Mouse (Mus musculus): ENCODE results near the gene Cpeb3. TPM values are rescaled to one million over a fixed set of nuclear protein-coding genes. Genes with fewer than 3 reads are reported as not detected.
A peak's percentile ranks its signal among the peaks of the same experiment; 100 is the strongest.
"Not testable (repeated sequence)": the region's sequence is repeated elsewhere in the genome, so short reads cannot be mapped to it uniquely, and the experiment has no call there.

The Cpeb3 gene
- polyA plus RNA-seq, 1 experiment from 2014 or later, result 1.1 TPM

- Histone ChIP-seq H3K36me3 (peaks cover 13% of the 10 kb centered on the region), H3K9ac (peak overlapping the region; percentile 97), H3K27me3 (no peaks in the 10 kb centered on the region), H3K4me3 (replicated peaks) (peak overlapping the region; percentile 99), H3K27ac (replicated peaks) (peak overlapping the region; percentile 92; the same call in 1 of the 2 replicates), H3K4me2 (replicated peaks) (peak overlapping the region; percentile 91), H3K9me3 (replicated peaks) (no peaks in the 10 kb centered on the region), H3K4me1 (peaks cover 12% of the 10 kb centered on the region)
- 0% methylated on average over 47 of the region's 47 CpGs for WGBS
- ATAC-seq (ENCODE audit: insufficient number of reproducible peaks, low FRiP score, low TSS enrichment, low read depth), result peak; percentile 68
Observed at GRCm38 (mm10) chr19:37206641-37207302, 1.6 kb downstream of the Cpeb3 start.

GRCm38 (mm10) chr19:37205155-37205554 lies 3.2 kb downstream of the Cpeb3 start:
- H3K4me1 ChIP-seq, result peaks cover 12% of the 10 kb centered on the region
- not testable (repeated sequence) for H3K9me3 ChIP-seq (replicated peaks); H3K27ac ChIP-seq (replicated peaks); H3K4me3 ChIP-seq (replicated peaks); H3K27me3 ChIP-seq; ATAC-seq (ENCODE audit: insufficient number of reproducible peaks, low FRiP score, low TSS enrichment, low read depth); H3K4me2 ChIP-seq (replicated peaks); H3K9ac ChIP-seq; H3K36me3 ChIP-seq

GRCm38 (mm10) chr19:37203371-37203770 lies 5.0 kb downstream of the Cpeb3 start:
- no peaks in the 10 kb centered on the region for H3K4me1 ChIP-seq
- no peaks in the 10 kb centered on the region for H3K36me3 ChIP-seq
- H3K9ac ChIP-seq, result no peak overlapping the region
- H3K4me3 ChIP-seq (replicated peaks), result no peak overlapping the region
- no peak overlapping the region for H3K4me2 ChIP-seq (replicated peaks)
- no peak overlapping the region for H3K27ac ChIP-seq (replicated peaks)
- no peak for ATAC-seq (ENCODE audit: insufficient number of reproducible peaks, low FRiP score, low TSS enrichment, low read depth)
- WGBS, result 91% methylated on average over 1 of the region's 1 CpGs
- no peaks in the 10 kb centered on the region for H3K9me3 ChIP-seq (replicated peaks)
- no peaks in the 10 kb centered on the region for H3K27me3 ChIP-seq

- H3K36me3 ChIP-seq, result no peaks in the 10 kb centered on the region
- no peak overlapping the region for H3K4me2 ChIP-seq (replicated peaks)
- H3K27ac ChIP-seq (replicated peaks), result no peak overlapping the region
- no peak for ATAC-seq (ENCODE audit: insufficient number of reproducible peaks, low FRiP score, low TSS enrichment, low read depth)
- H3K9me3 ChIP-seq (replicated peaks), result no peaks in the 10 kb centered on the region
- 56% methylated on average over 2 of the region's 2 CpGs for WGBS
- no peaks in the 10 kb centered on the region for H3K27me3 ChIP-seq
- no peak overlapping the region for H3K4me3 ChIP-seq (replicated peaks)
- H3K9ac ChIP-seq, result no peak overlapping the region
- no peaks in the 10 kb centered on the region for H3K4me1 ChIP-seq
Observed at GRCm38 (mm10) chr19:37199889-37200288, 8.5 kb downstream of the Cpeb3 start.

GRCm38 (mm10) chr19:37198165-37198880 lies 10.1 kb downstream of the Cpeb3 start:
- no peak for ATAC-seq (ENCODE audit: insufficient number of reproducible peaks, low FRiP score, low TSS enrichment, low read depth)
- H3K36me3 ChIP-seq, result no peaks in the 10 kb centered on the region
- H3K27me3 ChIP-seq, result no peaks in the 10 kb centered on the region
- no peak overlapping the region for H3K4me2 ChIP-seq (replicated peaks)
- no peaks in the 10 kb centered on the region for H3K4me1 ChIP-seq
- H3K9me3 ChIP-seq (replicated peaks), result no peaks in the 10 kb centered on the region
- 76% methylated on average over 1 of the region's 1 CpGs for WGBS
- no peak overlapping the region for H3K9ac ChIP-seq
- no peak overlapping the region for H3K4me3 ChIP-seq (replicated peaks)
- no peak overlapping the region for H3K27ac ChIP-seq (replicated peaks)

GRCm38 (mm10) chr19:37192475-37193058 lies 15.8 kb downstream of the Cpeb3 start:
- H3K36me3 ChIP-seq, result no peaks in the 10 kb centered on the region
- WGBS, result 59% methylated on average over 5 of the region's 5 CpGs
- ATAC-seq (ENCODE audit: insufficient number of reproducible peaks, low FRiP score, low TSS enrichment, low read depth), result no peak
- H3K9ac ChIP-seq, result no peak overlapping the region
- H3K27ac ChIP-seq (replicated peaks), result no peak overlapping the region
- no peak overlapping the region for H3K4me3 ChIP-seq (replicated peaks)
- H3K9me3 ChIP-seq (replicated peaks), result no peaks in the 10 kb centered on the region
- H3K4me2 ChIP-seq (replicated peaks), result no peak overlapping the region
- H3K27me3 ChIP-seq, result no peaks in the 10 kb centered on the region
- H3K4me1 ChIP-seq, result no peaks in the 10 kb centered on the region

- Histone ChIP-seq H3K27ac (replicated peaks) (no peak overlapping the region), H3K4me2 (replicated peaks) (no peak overlapping the region), H3K27me3 (no peaks in the 10 kb centered on the region), H3K9ac (no peak overlapping the region), H3K4me3 (replicated peaks) (no peak overlapping the region), H3K36me3 (no peaks in the 10 kb centered on the region), H3K4me1 (no peaks in the 10 kb centered on the region), H3K9me3 (replicated peaks) (no peaks in the 10 kb centered on the region)
- 77% methylated on average over 4 of the region's 4 CpGs for WGBS
- ATAC-seq (ENCODE audit: insufficient number of reproducible peaks, low FRiP score, low TSS enrichment, low read depth), result no peak
Observed at GRCm38 (mm10) chr19:37188366-37188948, 19.9 kb downstream of the Cpeb3 start.

- Histone ChIP-seq H3K27ac (replicated peaks) (no peak overlapping the region), H3K9me3 (replicated peaks) (no peaks in the 10 kb centered on the region), H3K4me2 (replicated peaks) (peak overlapping the region; percentile 38), H3K4me3 (replicated peaks) (peak overlapping the region; percentile 32), H3K4me1 (peaks cover 14% of the 10 kb centered on the region), H3K27me3 (peaks cover 15% of the 10 kb centered on the region), H3K36me3 (no peaks in the 10 kb centered on the region), H3K9ac (no peak overlapping the region)
- ATAC-seq (ENCODE audit: insufficient number of reproducible peaks, low FRiP score, low TSS enrichment, low read depth), result no peak
- WGBS, result 15% methylated on average over 17 of the region's 17 CpGs
Observed at GRCm38 (mm10) chr19:37177819-37178708, 30.3 kb downstream of the Cpeb3 start.

- Histone ChIP-seq H3K4me1 (peaks cover 14% of the 10 kb centered on the region), H3K9me3 (replicated peaks) (no peaks in the 10 kb centered on the region), H3K4me3 (replicated peaks) (no peak overlapping the region), H3K27me3 (peaks cover 23% of the 10 kb centered on the region), H3K36me3 (no peaks in the 10 kb centered on the region), H3K27ac (replicated peaks) (no peak overlapping the region), H3K9ac (no peak overlapping the region), H3K4me2 (replicated peaks) (no peak overlapping the region)
- no peak for ATAC-seq (ENCODE audit: insufficient number of reproducible peaks, low FRiP score, low TSS enrichment, low read depth)
- WGBS, result 49% methylated on average over 4 of the region's 4 CpGs
Observed at GRCm38 (mm10) chr19:37176879-37177462, 31.4 kb downstream of the Cpeb3 start.

GRCm38 (mm10) chr19:37175919-37176318 lies 32.5 kb downstream of the Cpeb3 start:
- no peaks in the 10 kb centered on the region for H3K36me3 ChIP-seq
- peak overlapping the region; percentile 83; the same call in 1 of the 2 replicates for H3K27ac ChIP-seq (replicated peaks)
- peaks cover 23% of the 10 kb centered on the region for H3K27me3 ChIP-seq
- ATAC-seq (ENCODE audit: insufficient number of reproducible peaks, low FRiP score, low TSS enrichment, low read depth), result no peak
- peak overlapping the region; percentile 100 for H3K4me2 ChIP-seq (replicated peaks)
- 7% methylated on average over 6 of the region's 6 CpGs for WGBS
- H3K9ac ChIP-seq, result peak overlapping the region; percentile 23; the same call in 1 of the 2 replicates
- peaks cover 14% of the 10 kb centered on the region for H3K4me1 ChIP-seq
- H3K4me3 ChIP-seq (replicated peaks), result peak overlapping the region; percentile 69
- no peaks in the 10 kb centered on the region for H3K9me3 ChIP-seq (replicated peaks)
